Mouse (Mus musculus): ENCODE measurements around the gene Rad51b. TPM values are rescaled to one million over a fixed set of nuclear protein-coding genes. Genes with fewer than 3 reads are reported as not detected.

Gene Rad51b
- polyA plus RNA-seq, 1 experiment from 2014 or later: 7.7 TPM

- H3K4me2 ChIP-seq (replicated peaks): no peak overlapping the region
- no peaks in the 10 kb centered on the region for H3K27me3 ChIP-seq
- no peak overlapping the region for H3K27ac ChIP-seq
- WGBS: 92% methylated on average over 11 of the region's 11 CpGs
- no peak overlapping the region for H3K9ac ChIP-seq
- no peaks in the 10 kb centered on the region for H3K9me3 ChIP-seq
- no peak for ATAC-seq (ENCODE audit: insufficient number of reproducible peaks, insufficient read depth, low FRiP score, low TSS enrichment)
- no peak overlapping the region for H3K4me3 ChIP-seq
- peaks cover 19% of the 10 kb centered on the region; the same call in 1 of the 2 replicates for H3K4me1 ChIP-seq
- no peaks in the 10 kb centered on the region for H3K36me3 ChIP-seq
Measured at GRCm38 (mm10) chr12:79739918-79740639, 443.0 kb downstream of the Rad51b start.

GRCm38 (mm10) chr12:79742211-79742610 lies 445.1 kb downstream of the Rad51b start:
- WGBS: 41% methylated on average over 7 of the region's 7 CpGs
- Histone ChIP-seq H3K27me3 (no peaks in the 10 kb centered on the region), H3K9ac (no peak overlapping the region), H3K4me2 (replicated peaks) (no peak overlapping the region), H3K9me3 (no peaks in the 10 kb centered on the region), H3K27ac (no peak overlapping the region), H3K36me3 (no peaks in the 10 kb centered on the region), H3K4me1 (peaks cover 35% of the 10 kb centered on the region), H3K4me3 (no peak overlapping the region)
- peak; percentile 60; the same call in 1 of the 2 replicates for ATAC-seq (ENCODE audit: insufficient number of reproducible peaks, insufficient read depth, low FRiP score, low TSS enrichment)

- no peak for ATAC-seq (ENCODE audit: insufficient number of reproducible peaks, insufficient read depth, low FRiP score, low TSS enrichment)
- 87% methylated on average over 6 of the region's 6 CpGs for WGBS
Measured at GRCm38 (mm10) chr12:79744131-79744530, 447.0 kb downstream of the Rad51b start.

GRCm38 (mm10) chr12:79745225-79745624 lies 448.1 kb downstream of the Rad51b start:
- WGBS: 60% methylated on average over 5 of the region's 5 CpGs
- no peak overlapping the region for H3K9ac ChIP-seq
- no peak overlapping the region for H3K4me3 ChIP-seq
- no peaks in the 10 kb centered on the region for H3K36me3 ChIP-seq
- peaks cover 53% of the 10 kb centered on the region for H3K4me1 ChIP-seq
- no peaks in the 10 kb centered on the region for H3K9me3 ChIP-seq
- H3K4me2 ChIP-seq (replicated peaks): no peak overlapping the region
- no peaks in the 10 kb centered on the region for H3K27me3 ChIP-seq
- no peak for ATAC-seq (ENCODE audit: insufficient number of reproducible peaks, insufficient read depth, low FRiP score, low TSS enrichment)
- peak overlapping the region; percentile 48; the same call in 1 of the 2 replicates for H3K27ac ChIP-seq

More at GRCm38 (mm10) chr12:79744131-79744530, 447.0 kb downstream of the Rad51b start:
- no peak overlapping the region for H3K9ac ChIP-seq
- no peaks in the 10 kb centered on the region for H3K27me3 ChIP-seq
- H3K27ac ChIP-seq: no peak overlapping the region
- no peaks in the 10 kb centered on the region for H3K36me3 ChIP-seq
- H3K9me3 ChIP-seq: no peaks in the 10 kb centered on the region
- H3K4me3 ChIP-seq: no peak overlapping the region
- no peak overlapping the region for H3K4me2 ChIP-seq (replicated peaks)
- peaks cover 43% of the 10 kb centered on the region for H3K4me1 ChIP-seq

- Histone ChIP-seq H3K4me1 (peaks cover 58% of the 10 kb centered on the region), H3K9me3 (no peaks in the 10 kb centered on the region), H3K36me3 (no peaks in the 10 kb centered on the region), H3K9ac (no peak overlapping the region), H3K27me3 (no peaks in the 10 kb centered on the region), H3K27ac (0 out of 2 replicates have a peak overlapping the region, but pooled peaks have one; percentile 48), H3K4me3 (no peak overlapping the region), H3K4me2 (replicated peaks) (no peak overlapping the region)
- 23% methylated on average over 10 of the region's 10 CpGs for WGBS
- no peak for ATAC-seq (ENCODE audit: insufficient number of reproducible peaks, insufficient read depth, low FRiP score, low TSS enrichment)
Measured at GRCm38 (mm10) chr12:79745845-79746510, 448.9 kb downstream of the Rad51b start.

- H3K27ac ChIP-seq: no peak overlapping the region
- H3K4me1 ChIP-seq: peaks cover 63% of the 10 kb centered on the region
- H3K36me3 ChIP-seq: no peaks in the 10 kb centered on the region
- ATAC-seq (ENCODE audit: insufficient number of reproducible peaks, insufficient read depth, low FRiP score, low TSS enrichment): no peak
- no peak overlapping the region for H3K4me3 ChIP-seq
- WGBS: 81% methylated on average over 3 of the region's 3 CpGs
- no peak overlapping the region for H3K9ac ChIP-seq
- H3K4me2 ChIP-seq (replicated peaks): no peak overlapping the region
- H3K9me3 ChIP-seq: no peaks in the 10 kb centered on the region
- no peaks in the 10 kb centered on the region for H3K27me3 ChIP-seq
Measured at GRCm38 (mm10) chr12:79747541-79747940, 450.5 kb downstream of the Rad51b start.

- 0 out of 2 replicates have a peak overlapping the region, but pooled peaks have one; percentile 31 for H3K27ac ChIP-seq
Measured at GRCm38 (mm10) chr12:79748862-79749261, 451.8 kb downstream of the Rad51b start.

GRCm38 (mm10) chr12:79750253-79751125 lies 453.4 kb downstream of the Rad51b start:
- peaks cover 76% of the 10 kb centered on the region for H3K4me1 ChIP-seq
- H3K9ac ChIP-seq: no peak overlapping the region
- 0 out of 2 replicates have a peak overlapping the region, but pooled peaks have one; percentile 5 for H3K4me2 ChIP-seq (replicated peaks)
- H3K36me3 ChIP-seq: no peaks in the 10 kb centered on the region
- 21% methylated on average over 10 of the region's 10 CpGs for WGBS
- H3K27ac ChIP-seq: peak overlapping the region; percentile 82
- H3K27me3 ChIP-seq: no peaks in the 10 kb centered on the region
- no peak overlapping the region for H3K4me3 ChIP-seq
- no peaks in the 10 kb centered on the region for H3K9me3 ChIP-seq
- no peak for ATAC-seq (ENCODE audit: insufficient number of reproducible peaks, insufficient read depth, low FRiP score, low TSS enrichment)

More at GRCm38 (mm10) chr12:79748862-79749261, 451.8 kb downstream of the Rad51b start:
- Histone ChIP-seq H3K4me3 (no peak overlapping the region), H3K9me3 (no peaks in the 10 kb centered on the region), H3K4me1 (peaks cover 70% of the 10 kb centered on the region), H3K36me3 (no peaks in the 10 kb centered on the region), H3K4me2 (replicated peaks) (no peak overlapping the region), H3K9ac (no peak overlapping the region), H3K27me3 (no peaks in the 10 kb centered on the region)
- ATAC-seq (ENCODE audit: insufficient number of reproducible peaks, insufficient read depth, low FRiP score, low TSS enrichment): no peak
- 44% methylated on average over 4 of the region's 4 CpGs for WGBS

- no peak for ATAC-seq (ENCODE audit: insufficient number of reproducible peaks, insufficient read depth, low FRiP score, low TSS enrichment)
- peaks cover 74% of the 10 kb centered on the region for H3K4me1 ChIP-seq
- H3K27ac ChIP-seq: peak overlapping the region; percentile 82
- H3K27me3 ChIP-seq: no peaks in the 10 kb centered on the region
- no peaks in the 10 kb centered on the region for H3K9me3 ChIP-seq
- WGBS: 29% methylated on average over 8 of the region's 8 CpGs
- no peak overlapping the region for H3K9ac ChIP-seq
- H3K36me3 ChIP-seq: no peaks in the 10 kb centered on the region
- H3K4me3 ChIP-seq: no peak overlapping the region
- no peak overlapping the region for H3K4me2 ChIP-seq (replicated peaks)
Measured at GRCm38 (mm10) chr12:79751781-79752180, 454.7 kb downstream of the Rad51b start.

GRCm38 (mm10) chr12:79752189-79752588 lies 455.1 kb downstream of the Rad51b start:
- Histone ChIP-seq H3K9me3 (no peaks in the 10 kb centered on the region), H3K4me3 (no peak overlapping the region), H3K27ac (peak overlapping the region; percentile 37; the same call in 1 of the 2 replicates), H3K27me3 (no peaks in the 10 kb centered on the region), H3K9ac (no peak overlapping the region), H3K4me2 (replicated peaks) (no peak overlapping the region), H3K36me3 (no peaks in the 10 kb centered on the region), H3K4me1 (peaks cover 75% of the 10 kb centered on the region)
- WGBS: 26% methylated on average over 5 of the region's 5 CpGs
- ATAC-seq (ENCODE audit: insufficient number of reproducible peaks, insufficient read depth, low FRiP score, low TSS enrichment): no peak

- Histone ChIP-seq H3K27me3 (no peaks in the 10 kb centered on the region), H3K36me3 (no peaks in the 10 kb centered on the region), H3K9ac (no peak overlapping the region), H3K4me3 (no peak overlapping the region), H3K9me3 (no peaks in the 10 kb centered on the region), H3K27ac (peak overlapping the region; percentile 43; the same call in 1 of the 2 replicates), H3K4me2 (replicated peaks) (no peak overlapping the region), H3K4me1 (peaks cover 56% of the 10 kb centered on the region)
- 47% methylated on average over 4 of the region's 4 CpGs for WGBS
- no peak for ATAC-seq (ENCODE audit: insufficient number of reproducible peaks, insufficient read depth, low FRiP score, low TSS enrichment)
Measured at GRCm38 (mm10) chr12:79755617-79756016, 458.5 kb downstream of the Rad51b start.

Measured in embryonic facial prominence, embryonic 12.5 days (tissue).